9 mouse cellular contexts compared by ENCODE assay signal in the genomic region with DNA sequence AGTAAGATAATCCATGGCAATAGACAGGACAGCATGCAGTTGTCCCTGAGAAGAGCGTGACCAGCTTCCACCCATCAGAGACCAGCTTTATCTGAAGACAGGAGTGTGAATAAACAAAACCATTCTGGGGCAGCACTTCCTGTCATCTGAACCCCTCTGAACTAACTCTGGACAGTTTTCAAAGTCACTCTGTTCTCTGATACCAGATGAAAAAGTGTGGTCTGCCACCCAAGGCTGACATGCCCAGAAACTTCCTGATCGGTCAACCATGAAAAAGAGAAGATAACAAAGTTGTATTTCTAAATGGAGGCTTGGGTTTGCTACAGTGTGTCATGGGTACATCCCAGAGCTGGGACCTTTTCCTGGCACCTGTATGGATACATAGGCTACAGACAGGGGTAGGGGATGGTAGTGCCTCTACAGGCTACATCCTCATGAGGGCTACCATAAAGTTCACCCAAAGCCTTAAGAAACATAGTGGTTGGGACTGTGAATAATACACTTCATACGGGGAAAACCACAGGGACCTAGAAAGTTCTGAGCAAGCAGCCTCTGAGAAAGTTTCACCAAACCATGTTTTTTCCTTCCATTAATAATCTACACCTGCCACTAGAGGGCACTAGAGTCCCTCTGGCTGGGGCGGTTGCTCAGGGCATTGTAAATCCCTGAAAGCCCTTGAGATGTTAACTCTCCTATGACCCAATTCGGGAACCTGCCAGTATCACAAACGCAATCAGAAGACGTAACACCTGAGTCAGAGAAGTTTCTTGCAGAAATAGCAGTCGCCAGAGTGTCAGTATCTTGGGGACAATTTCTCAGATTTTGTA. TPM values are rescaled to one million over a fixed set of nuclear protein-coding genes. Genes with fewer than 3 reads are reported as not detected.
DNase-seq lines count a peak whose midpoint lies in the region; ATAC-seq and TF ChIP-seq lines count a peak whose summit lies in the region.
"Had no signal": no experiment of that assay in that cellular context is flagged by ENCODE, and none has a peak within 500 bp of the region (broad histone marks: within the 10 kb centered on the region; RNA-seq: fewer than 3 reads in every experiment).

No protein-coding gene starts in this region.

- CTCF ChIA-PET in Patski (lab: Charles Lee): interaction anchor here (1.0 to 1.1 kb wide), 2 partner anchors 11 to 14 kb away, joined by 3 read pairs; no protein-coding TSS in a partner anchor

- no peaks in the 10 kb centered on the region for H3K27me3 ChIP-seq in kidney, postnatal 0 days (ENCODE audit: insufficient read depth, low read length)
- H3K27me3 ChIP-seq in kidney, embryonic 16.5 days (ENCODE audit: insufficient read depth, low read length): no peaks in the 10 kb centered on the region
- H3K27me3 ChIP-seq in Patski: no peaks in the 10 kb centered on the region

- POLR2A ChIA-PET in Patski (lab: Charles Lee): no interaction called here

- H3K4me2 ChIP-seq in kidney, postnatal 0 days (ENCODE audit: low read length): no peak overlapping the region
- H3K4me2 ChIP-seq in kidney, embryonic 16.5 days (replicated peaks; ENCODE audit: low read depth, low read length): no peak overlapping the region

- no peak overlapping the region for H3K27ac ChIP-seq in kidney, postnatal 0 days
- H3K27ac ChIP-seq in kidney, embryonic 16.5 days (ENCODE audit: low read length): no peak overlapping the region

- 59% methylated on average over 8 of the region's 8 CpGs for WGBS in kidney, postnatal 0 days
- 56% methylated on average over 8 of the region's 8 CpGs for WGBS in kidney, embryonic 16.5 days

- intact Hi-C loops in gastrocnemius, postnatal 36 days (cut with DNase I): no loop called here

- no peak; the same call in 1 of the 2 replicates for ATAC-seq in kidney, postnatal 0 days (replicated peaks; ENCODE audit: low FRiP score, low read depth)
- no peak for ATAC-seq in kidney, embryonic 16.5 days (ENCODE audit: low FRiP score, low TSS enrichment)
- ATAC-seq in Patski: no peak
- ATAC-seq in monocyte, adult 5-6 weeks (replicated peaks; ENCODE audit: insufficient number of reproducible peaks, low FRiP score, low TSS enrichment, poor library complexity, severe bottlenecking): 0 out of 2 replicates have a peak, but pooled peaks have one; percentile 27

- no peaks in the 10 kb centered on the region for H3K4me1 ChIP-seq in kidney, postnatal 0 days (replicated peaks; ENCODE audit: insufficient read depth, low read length)
- no peaks in the 10 kb centered on the region for H3K4me1 ChIP-seq in kidney, embryonic 16.5 days (ENCODE audit: insufficient read depth, low read length)

- peak; percentile 62 for TF ChIP-seq CTCF in kidney, postnatal 0 days (IDR thresholded peaks at IDR 0.05; ENCODE audit: low read depth)
- TF ChIP-seq CTCF in Patski (IDR thresholded peaks at IDR 0.05): peak; percentile 65

- in situ Hi-C loops in Patski (cut with MboI; ENCODE audit: low pct_unique_long_range_greater_than_20kb): no loop called here

- H3K9me3 ChIP-seq in kidney, postnatal 0 days (replicated peaks; ENCODE audit: low read length): no peaks in the 10 kb centered on the region
- no peaks in the 10 kb centered on the region for H3K9me3 ChIP-seq in kidney, embryonic 16.5 days (ENCODE audit: low read length)

- H3K36me3 ChIP-seq in kidney, postnatal 0 days (ENCODE audit: insufficient read depth, low read length): no peaks in the 10 kb centered on the region
- no peaks in the 10 kb centered on the region for H3K36me3 ChIP-seq in kidney, embryonic 16.5 days (ENCODE audit: insufficient read depth, low read length)

- DNase-seq in kidney, postnatal 0 days (ENCODE audit: low spot score): no peak
- no peak for DNase-seq in Patski (ENCODE audit: low read depth, low spot score)
- peak; percentile 9 for DNase-seq in embryo, embryonic 11 days
- DNase-seq in frontal cortex, postnatal 14 days (ENCODE audit: low spot score in 2 of 2): no peak
- no peak for DNase-seq in gastrocnemius, postnatal 36 days
- DNase-seq in testis, postnatal 14 days (ENCODE audit: low spot score): no peak

- no peak overlapping the region for H3K9ac ChIP-seq in kidney, postnatal 0 days (ENCODE audit: low read depth, low read length)
- no peak overlapping the region for H3K9ac ChIP-seq in kidney, embryonic 16.5 days (replicated peaks; ENCODE audit: low read length)

- no peak overlapping the region for H3K4me3 ChIP-seq in kidney, postnatal 0 days (replicated peaks; ENCODE audit: low read depth, low read length)
- H3K4me3 ChIP-seq in kidney, embryonic 16.5 days (ENCODE audit: low read length): no peak overlapping the region
- H3K4me3 ChIP-seq: erythroblast, embryonic 14.5 days had no signal

RNA-seq across cellular contexts. Expression of a gene that starts 32.7 kb away (rescaled TPM):
- polyA plus RNA-seq in kidney, postnatal 0 days (2015; fragmentation: Nextera tagmentation; extraction: Ambion mirVana): 60.1 and 60.5 TPM in 2 replicates
- polyA plus RNA-seq in kidney, embryonic 16.5 days (2015; fragmentation: Nextera tagmentation; extraction: Ambion mirVana): 105 and 112 TPM in 2 replicates
- polyA plus RNA-seq in Patski (2021): 62.2 TPM
- total RNA-seq in monocyte, adult 5-6 weeks (2017): 23.4 to 36.8 TPM (median 25.4 TPM) in 3 replicates
- 10 to 100 TPM; 32.6 to 33.3 TPM for total RNA-seq in gastrocnemius, postnatal 36 days (2021)
